Mouse (Mus musculus) kidney, postnatal 10 days (tissue): ENCODE results near the gene Hoxd11.

Source experiments
- DNase-seq: peaks from one replicate; pipeline ENCODE4 v3.0.0; 2021; ENCODE audit warnings: mixed read lengths

Hoxd11 gene

DNA sequence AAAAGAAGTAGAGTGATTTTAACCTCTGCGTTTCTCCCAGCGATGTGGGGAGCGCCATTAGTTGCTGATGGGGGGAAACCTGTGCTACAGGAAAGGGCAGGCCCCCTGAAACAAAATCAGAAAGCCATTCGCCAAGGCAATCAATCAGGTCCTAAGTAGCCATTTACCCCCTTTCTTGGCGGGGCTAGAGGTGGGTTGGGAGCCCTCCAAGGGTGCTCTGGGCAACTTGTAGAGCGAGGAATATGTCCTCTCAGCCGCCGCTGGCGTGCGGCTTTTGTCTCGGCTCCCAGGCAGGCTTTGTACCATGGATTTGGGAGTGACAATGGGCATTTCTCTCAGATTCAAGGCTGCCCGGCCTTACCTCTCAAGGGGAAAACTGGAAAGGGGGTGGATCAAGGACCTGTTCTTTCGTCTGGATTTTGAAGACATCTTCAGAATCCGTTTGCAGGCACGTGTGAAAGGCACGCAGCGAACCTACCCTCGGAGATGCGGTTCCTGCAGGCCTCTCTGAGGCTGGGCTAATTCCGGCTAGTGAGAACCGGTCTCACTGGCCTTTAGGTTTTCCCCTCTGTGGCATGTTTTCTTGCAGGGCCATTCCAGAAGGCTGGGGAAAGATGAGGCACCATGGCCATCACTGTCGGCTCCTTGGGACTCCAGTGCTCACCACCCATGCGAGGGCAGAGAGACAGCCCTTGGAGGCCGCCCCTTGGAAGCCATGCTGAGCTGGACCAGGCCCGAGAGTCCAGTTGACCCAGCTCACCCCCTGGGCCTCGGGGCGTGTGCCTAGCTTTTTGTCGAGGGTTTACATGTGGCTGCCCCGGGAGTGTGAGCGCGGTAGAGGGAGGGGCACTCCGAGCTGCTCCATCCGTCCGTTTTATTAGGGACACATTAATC lies 17.3 kb downstream of the Hoxd11 start:
- DNase-seq: peak; percentile 72

GRCm38 (mm10) chr2:74697567-74698121 lies 18.3 kb downstream of the Hoxd11 start, which contains the start of gene Hoxd9:
Gene Hoxd9 (plus strand): TSS chr2:74697727.
- peak; percentile 88 for DNase-seq

DNA sequence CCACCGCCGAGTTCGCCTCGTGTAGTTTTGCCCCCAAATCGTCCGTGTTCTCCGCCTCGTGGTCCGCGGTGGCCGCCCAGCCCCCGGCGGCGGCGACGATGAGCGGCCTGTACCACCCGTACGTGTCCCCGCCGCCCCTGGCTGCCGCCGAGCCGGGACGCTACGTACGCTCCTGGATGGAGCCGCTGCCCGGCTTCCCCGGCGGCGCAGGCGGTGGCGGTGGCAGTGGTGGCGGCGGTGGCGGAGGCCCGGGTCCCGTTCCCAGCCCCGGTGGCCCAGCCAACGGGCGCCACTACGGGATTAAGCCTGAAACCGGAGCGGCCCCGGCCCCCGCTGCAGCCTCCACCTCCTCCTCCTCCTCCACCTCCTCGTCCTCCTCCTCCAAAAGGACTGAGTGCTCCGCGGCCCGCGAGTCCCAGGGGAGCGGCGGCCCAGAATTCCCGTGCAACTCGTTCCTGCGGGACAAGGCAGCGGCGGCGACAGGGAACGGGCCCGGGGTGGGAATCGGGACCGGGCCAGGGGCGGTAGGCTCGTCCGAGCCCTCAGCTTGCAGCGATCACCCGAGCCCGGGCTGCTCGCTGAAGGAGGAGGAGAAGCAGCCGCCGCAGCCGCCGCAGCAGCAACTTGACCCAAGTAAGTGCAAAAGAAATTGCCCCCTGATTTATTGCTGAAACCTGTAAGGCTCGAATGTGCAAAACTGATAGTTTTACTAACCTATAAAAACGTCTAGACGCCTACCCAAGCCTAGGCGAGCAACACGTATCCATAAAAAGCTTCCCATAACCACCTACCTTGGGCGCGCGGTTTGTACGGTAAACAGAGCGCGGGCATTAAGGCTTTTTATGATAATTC lies 19.1 kb downstream of the Hoxd11 start:
- peak; percentile 73 for DNase-seq

DNA sequence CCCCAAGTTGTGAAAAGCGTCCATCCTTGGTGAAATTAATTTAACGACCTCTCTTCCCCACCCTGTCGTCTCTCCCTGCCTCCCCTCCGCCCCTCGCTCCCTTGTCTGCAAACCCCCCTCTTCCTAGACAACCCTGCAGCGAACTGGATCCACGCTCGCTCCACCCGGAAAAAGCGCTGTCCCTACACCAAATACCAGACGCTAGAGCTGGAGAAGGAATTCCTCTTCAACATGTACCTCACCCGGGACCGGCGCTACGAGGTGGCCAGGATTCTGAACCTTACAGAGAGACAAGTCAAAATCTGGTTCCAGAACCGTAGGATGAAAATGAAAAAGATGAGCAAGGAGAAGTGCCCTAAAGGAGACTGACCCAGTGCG lies 19.7 kb downstream of the Hoxd11 start:
- DNase-seq: peak; percentile 63

DNA sequence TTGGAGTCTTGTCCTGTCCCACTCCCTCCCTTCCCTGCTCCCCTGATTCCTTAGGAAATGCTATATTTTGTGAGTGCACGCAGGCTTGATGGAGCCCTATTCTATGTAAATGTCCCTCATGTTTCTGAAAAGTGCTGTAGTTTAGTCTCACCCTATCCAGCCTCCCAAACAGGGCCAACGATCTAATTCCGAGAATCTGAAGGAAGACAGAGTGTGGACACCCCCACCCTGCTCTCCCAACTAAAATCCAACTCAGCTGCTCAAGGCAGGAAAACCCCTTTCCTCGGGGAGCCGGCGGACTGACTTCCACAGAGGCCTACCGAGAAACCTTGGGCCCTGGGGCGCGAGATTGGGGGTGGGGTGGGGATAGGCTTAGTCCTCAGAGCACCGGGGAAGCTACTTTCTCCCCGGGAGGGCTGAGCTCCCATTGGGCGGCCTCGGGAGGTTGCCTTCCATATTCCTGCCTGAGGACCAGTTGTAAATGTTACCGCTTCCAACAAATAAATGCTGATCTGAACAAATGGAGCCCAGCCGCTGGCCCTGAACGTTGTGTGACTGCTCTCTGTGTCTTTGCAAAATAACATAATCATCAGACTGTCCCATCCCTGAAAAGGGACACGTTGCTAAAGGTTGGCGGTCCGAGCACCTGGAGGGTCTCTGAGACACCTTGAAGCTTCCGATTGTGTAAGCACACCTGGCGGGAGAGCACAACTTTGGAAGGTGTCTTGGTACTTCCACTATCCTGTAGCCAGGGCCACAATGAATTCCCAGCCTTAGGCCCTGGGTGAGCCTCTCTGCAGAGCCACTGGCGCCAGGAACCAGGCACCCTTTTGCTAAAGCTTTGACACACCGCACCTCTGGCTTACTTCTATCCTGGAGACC lies 20.5 kb downstream of the Hoxd11 start:
- DNase-seq: peak; percentile 64

- DNase-seq: peak; percentile 76
Measured at GRCm38 (mm10) chr2:74700546-74701112, 21.3 kb downstream of the Hoxd11 start.

DNA sequence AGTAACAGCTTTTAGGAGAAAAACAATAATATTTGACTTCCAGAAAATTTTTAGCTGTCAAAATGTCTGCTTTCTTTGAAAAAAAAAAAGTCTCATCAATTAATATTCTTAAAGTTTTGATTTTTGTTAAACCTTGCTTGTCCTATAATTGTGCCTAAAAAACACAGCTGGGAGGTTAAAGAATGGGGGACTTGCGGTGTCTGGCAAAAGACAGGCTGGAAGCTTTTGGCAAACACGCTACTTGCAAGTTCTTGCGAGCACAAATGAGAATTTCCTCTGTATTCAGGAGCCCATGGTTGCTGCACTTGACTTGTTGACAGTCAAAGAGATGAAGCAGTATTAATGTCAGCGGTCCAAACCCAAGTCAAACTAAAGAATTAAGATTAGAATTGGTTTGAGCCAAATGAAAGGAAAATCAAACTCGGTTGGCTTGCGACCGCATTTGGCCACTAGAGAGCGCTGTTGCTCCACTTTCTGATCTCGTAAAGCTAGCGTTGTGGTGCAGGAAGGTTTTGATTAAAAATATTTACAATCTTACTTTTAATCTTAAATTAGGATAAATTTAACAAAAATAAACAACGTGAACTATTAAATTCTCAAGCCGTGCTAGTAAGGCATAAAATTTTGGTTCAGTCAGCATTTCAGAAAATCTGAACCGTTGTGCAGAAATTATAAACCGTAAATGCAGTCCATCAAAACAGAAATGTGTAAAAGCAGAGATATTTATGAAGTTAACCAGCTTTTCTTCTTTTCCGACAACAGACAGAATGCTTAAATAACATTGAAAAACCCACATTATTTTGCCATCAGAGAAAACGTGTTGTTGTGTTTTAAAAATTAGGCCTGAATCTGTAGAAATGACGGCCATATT lies 22.8 kb downstream of the Hoxd11 start:
- peak; percentile 94 for DNase-seq

- no peak for DNase-seq
Measured at GRCm38 (mm10) chr2:74702820-74703219, 23.5 kb downstream of the Hoxd11 start.

DNA sequence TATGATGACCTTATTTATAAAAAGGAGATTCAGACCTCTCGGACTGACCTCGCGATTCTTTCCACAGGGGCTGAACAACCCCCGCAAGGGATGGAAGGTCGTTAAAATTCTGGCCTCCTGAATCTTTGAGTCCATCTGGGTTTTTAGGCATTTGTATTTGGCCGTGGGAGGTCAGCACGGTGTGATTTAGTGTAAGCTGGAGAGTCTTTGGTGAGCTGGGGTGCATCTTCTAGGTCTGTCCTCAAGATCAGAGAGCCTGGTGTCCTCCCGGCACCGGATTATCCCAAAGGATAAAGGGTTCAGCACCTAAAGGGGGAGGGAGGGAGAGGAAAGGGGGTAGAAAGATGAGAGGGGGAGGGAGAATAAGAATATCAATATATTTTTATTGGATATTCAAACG lies 24.0 kb downstream of the Hoxd11 start:
- DNase-seq: no peak

DNA sequence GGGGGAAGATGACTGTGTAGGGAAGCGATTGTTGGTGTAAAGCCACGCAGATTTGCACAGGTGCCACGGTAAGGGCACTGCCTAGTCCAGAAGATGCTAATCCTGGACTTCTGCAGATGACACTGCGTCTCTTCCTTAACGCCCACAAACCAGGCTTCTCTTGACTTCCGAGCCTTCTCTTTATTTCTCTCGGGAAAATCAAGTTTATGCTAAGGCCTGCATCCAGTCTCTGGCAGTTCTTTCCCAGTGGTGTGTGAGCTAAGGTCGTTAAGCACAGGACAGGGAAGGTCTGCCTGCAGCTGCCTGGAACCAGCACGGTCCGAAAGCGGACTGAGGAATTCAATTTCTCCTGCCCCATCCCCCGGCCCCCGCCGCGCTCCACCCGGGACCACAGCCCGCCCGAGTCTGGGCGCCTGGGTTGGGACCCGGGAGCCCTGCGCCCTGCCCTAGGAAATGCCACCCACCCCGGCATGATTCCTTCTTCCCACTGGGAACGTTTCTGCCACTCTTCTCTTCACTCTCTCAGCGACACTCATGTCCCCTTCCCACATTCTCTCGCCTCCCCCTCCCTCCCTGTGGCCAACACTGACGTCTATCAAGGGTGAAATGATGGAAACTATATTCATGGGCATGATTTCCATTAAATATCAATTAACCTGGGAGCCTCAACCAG lies 24.5 kb downstream of the Hoxd11 start:
- DNase-seq: peak; percentile 83

DNA sequence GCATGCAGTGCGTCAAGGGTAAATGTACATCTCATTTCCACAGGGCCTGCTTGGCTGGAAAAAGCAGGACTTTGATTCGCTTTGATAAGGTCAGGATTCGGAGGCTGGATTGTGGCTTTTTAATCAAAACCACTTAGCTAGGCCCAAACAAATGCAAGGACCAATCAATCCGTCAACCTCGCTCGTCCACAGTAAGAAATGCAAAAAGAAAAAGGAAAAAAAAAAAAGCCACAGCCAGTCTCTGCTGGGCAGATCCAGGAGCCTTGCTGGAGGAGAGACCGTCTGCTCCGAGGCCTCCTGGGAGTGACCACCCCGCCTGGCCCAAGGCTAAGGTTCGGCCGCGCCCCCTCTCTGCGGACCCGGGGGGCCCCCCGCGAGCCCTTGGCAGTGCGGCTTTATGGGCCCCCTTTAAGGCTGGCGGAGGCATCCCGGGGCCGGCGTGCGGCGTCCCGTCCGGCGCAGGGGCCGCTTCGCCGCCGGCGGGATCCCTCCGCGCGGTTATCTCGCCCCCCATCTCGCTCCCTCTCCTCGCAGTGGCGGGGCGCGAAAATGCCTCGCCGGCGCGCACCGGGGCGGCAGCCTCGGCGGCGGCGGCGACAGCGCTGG lies 25.1 kb downstream of the Hoxd11 start, which contains the start of gene Hoxd8:
Gene Hoxd8 (plus strand): TSS at position 223 of the 606 bp plus-strand sequence.
- DNase-seq: peak; percentile 95

DNA sequence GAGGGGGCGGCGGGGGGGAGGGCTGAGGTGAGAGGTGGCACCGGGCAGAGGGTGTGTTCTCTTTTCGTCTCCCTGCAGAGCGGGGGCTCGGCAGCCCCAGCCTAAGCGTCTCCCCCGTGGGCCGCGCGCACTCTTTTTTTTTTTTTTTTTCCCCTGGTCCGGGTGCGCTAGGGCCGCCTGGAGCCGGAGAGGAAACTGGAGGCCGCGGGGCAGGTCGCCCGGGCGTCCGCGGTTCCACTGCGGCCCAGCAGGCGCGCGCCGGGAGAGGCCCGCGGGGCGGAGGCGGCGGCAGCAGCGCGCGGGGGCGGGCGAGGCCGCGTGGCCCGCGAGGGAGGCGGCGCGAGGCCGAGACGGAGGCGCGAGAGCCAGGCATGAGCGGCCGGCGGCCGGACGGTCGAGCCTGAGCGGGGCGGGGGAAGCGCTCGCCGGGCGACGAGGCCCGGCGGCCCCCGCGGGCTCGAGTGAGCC lies 25.7 kb downstream of the Hoxd11 start:
- DNase-seq: peak; percentile 76

- DNase-seq: peak; percentile 84
Measured at GRCm38 (mm10) chr2:74705467-74706089, 26.2 kb downstream of the Hoxd11 start.

GRCm38 (mm10) chr2:74706393-74706960 lies 27.1 kb downstream of the Hoxd11 start:
- peak; percentile 31 for DNase-seq

- peak; percentile 26 for DNase-seq
Measured at GRCm38 (mm10) chr2:74707599-74707998, 28.2 kb downstream of the Hoxd11 start.

DNA sequence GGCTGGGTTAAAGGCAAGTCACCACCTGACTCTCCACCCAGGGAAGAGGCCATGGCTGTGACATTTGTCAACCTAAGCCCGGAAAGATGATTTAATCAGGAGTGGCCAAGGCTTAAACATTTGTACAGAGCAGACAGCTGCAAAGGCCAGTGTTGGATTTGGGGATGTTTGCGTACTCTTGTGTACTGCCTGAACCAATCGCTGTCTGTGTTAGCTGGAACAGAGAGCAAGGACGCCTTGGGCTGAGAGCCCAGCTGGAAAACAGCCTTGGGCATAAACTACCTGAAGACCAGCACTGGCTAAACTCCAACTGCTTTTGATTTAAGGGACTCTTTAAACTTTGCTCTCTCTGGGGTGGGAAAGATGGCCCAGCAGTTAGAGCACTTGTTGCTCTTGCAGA lies 29.3 kb downstream of the Hoxd11 start:
- DNase-seq: peak; percentile 47

DNA sequence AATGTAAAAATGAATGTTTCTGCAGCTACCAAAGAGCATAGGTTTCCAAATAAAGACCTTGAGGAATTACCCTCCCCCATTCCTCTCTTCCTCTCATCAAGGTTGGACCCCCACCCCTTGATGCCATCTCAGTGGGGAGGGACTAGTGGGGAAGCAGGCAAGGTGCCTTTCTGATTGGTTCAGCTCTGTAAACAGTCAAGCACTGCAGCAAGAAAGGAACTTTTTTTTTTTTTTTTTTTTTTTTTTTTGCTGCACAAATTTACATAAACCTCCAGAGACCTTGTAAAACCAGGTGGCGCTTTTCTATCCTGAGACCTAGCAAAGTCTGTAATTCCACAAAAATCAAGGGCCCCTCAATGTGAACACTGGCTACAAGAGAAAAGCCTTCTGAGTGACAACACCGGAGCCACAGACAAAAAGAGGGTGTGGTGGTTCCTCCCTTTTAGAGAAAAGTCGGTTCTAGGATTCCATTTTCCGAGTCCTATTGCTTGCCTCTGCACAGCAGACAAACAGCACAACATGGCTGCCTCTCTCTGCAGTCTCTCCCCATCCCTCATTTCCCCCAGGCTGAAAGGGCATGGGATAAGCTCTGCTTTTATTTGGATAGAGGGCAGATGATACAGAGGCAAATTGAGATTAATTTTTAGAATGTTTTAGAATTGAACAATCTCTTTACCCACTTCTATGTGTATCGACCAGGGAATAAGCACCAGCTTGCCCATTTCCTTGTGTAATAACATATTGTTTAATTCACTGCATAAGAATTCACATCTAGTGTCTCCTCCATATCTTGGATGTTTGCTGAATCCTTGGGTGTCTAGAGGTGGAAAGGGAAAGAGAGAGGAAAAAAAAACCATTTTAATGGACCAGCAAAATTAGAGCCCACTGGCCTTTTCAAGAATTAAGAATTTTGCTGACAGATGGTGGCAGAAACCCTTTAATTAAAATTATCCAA lies 30.4 kb downstream of the Hoxd11 start:
- DNase-seq: no peak
